Mouse (Mus musculus) bone marrow macrophage, adult 2 months (primary cell): ENCODE measurements around the gene Myg1.

ENCODE experiments used
- CTCF ChIP-seq: IDR thresholded peaks from 2 replicates; pipeline ENCODE4 v1.5.1; 2012; ENCODE audit warnings: low read depth, mild to moderate bottlenecking, low read length, moderate library complexity
- POLR2A ChIP-seq: IDR thresholded peaks from 2 replicates; pipeline ENCODE4 v1.6.1; 2012; ENCODE audit warnings: mild to moderate bottlenecking, low read depth, low read length, borderline replicate concordance

DNA sequence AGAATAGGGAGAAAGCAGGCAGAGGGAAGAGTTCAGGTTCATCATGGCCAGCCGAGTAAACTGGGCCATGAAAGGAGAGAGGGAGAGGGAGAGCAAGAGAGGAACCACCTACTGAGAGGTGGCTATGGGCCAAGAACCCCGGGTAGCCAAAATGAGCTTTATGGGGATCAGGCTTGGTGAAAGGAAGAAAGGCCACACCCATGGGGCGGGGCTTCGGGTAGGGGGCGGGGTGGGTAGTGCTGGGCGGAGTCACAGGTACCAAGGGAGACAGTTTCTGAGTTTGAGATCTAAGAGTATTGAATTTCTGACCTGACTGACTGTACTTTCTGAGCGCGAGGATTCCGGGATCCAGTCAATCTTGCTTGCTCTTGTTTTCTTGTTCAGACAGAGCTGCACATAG, 55.1 kb downstream of the Myg1 start:
- TF ChIP-seq CTCF (no peak), POLR2A (no peak)
